Mouse (Mus musculus) liver, adult 2 months (tissue): ENCODE measurements at regions not wholly inside any gene's neighbourhood (a gene's known extent, or its start where the extent isn't known, plus 50 kb on each side); places are given as distances from the start of the nearest gene placed in this dataset.

Source experiments
- CTCF ChIP-seq: fragments of 200-500 bp; IDR thresholded peaks from 2 replicates; pipeline ENCODE4 v1.5.1; 2011; ENCODE audit warnings: low read depth, low read length, control low read depth
- POLR2A ChIP-seq: fragments of 200-500 bp; IDR thresholded peaks from 2 replicates; pipeline ENCODE4 v1.6.1; 2011; ENCODE audit warnings: low read length, control low read depth; ENCODE audit not compliant: insufficient read depth; ENCODE audit errors: extremely low read depth

DNA sequence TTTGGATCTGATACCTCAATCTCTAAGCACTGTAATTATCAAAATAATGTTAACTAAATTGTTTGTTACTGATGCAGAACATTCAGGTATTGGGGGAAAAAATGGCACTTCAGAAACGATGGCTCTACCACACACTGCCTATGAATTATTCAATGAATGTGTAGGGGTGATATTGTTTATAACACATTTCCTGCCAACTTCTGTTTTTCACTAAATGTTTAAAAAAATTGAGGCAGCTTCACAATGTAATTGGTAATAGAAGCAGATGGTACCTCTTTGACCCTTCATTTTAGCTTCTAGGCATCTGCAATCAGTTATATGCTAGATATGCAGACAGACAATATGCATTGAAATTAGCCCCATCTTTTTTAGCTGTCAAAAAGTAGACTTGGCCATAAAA is 159.7 kb upstream of the Crim1 start:
- no peak for TF ChIP-seq CTCF
- no peak for TF ChIP-seq POLR2A
